Mouse (Mus musculus): ENCODE measurements around the gene Ipo8. TPM values are rescaled to one million over a fixed set of nuclear protein-coding genes. Genes with fewer than 3 reads are reported as not detected.

Ipo8 gene
- polyA plus RNA-seq, 1 experiment: 14.1 TPM

DNA sequence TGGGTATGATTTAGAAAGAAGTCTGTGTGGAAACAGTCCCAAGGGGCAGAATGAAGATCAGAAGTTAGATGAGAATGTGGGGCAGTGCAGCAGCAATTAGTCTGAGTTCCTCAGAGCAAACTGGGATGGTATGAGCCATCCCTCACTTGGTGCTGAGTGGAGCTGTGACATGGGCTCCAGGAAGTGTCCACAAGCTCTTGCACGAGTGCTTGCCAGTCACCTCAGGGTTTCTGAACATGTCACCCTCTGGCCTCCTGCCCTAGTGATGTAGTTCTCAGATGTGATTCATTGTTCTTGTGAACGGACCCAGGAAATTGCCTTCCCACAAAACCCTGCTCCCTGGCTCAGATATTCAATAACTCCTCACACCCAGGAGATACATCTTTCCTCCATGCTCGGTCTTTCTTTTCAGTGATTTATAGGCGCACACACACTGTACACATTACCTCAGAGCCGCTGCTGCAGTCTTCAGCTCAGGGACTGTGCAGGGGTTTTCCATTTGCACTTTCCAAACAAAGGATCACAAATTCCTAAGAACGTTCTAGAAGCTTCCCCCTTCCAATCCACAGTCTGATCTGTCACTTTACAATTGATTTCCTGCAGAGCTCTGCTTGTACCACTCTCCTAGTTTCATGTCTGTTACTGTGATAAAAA is 103.3 kb downstream of the Ipo8 start:
- H3K36me3 ChIP-seq (ENCODE audit: control insufficient read depth, insufficient read depth): no peaks in the 10 kb centered on the region
- no peak for TF ChIP-seq CTCF (IDR thresholded peaks at IDR 0.05; ENCODE audit: control insufficient read depth, insufficient read depth, insufficient read length)
- no peak for TF ChIP-seq FOSL1 (IDR thresholded peaks at IDR 0.05; ENCODE audit: insufficient read depth, low read length, poor library complexity, severe bottlenecking)
- peak; percentile 37 for TF ChIP-seq MYOD1 (IDR thresholded peaks at IDR 0.05; ENCODE audit: control insufficient read depth, insufficient read length, low read depth)
- no peak for TF ChIP-seq USF1 (IDR thresholded peaks at IDR 0.05; ENCODE audit: low read depth)
- TF ChIP-seq CEBPB (IDR thresholded peaks at IDR 0.05; ENCODE audit: low read depth): no peak
- TF ChIP-seq MYOG (IDR thresholded peaks at IDR 0.05; ENCODE audit: control insufficient read depth, extremely low read depth, insufficient read length): no peak

DNA sequence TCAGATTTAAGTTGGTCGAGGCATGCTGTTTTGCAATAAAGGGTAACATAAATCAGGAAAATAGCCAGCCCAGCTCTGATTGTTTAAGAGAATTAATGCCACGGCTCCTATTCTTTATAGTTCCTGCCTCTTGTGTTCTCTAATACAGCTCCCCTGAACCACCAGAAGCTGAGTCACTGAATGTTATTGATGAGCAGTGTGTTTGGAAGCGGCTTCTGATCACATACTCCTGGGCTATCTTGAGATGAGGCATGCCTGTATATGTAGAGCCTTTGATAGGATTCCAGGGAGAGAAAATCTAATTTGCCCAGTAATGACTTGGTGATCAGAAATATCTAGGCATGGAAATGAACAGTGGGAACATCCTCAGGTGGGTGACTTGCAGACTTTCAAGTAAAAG is 106.8 kb downstream of the Ipo8 start:
- Histone ChIP-seq H3K79me3 (ENCODE audit: low read depth) (no peaks in the 10 kb centered on the region), H3K27me3 (ENCODE audit: control insufficient read depth, insufficient read depth, insufficient read length) (no peaks in the 10 kb centered on the region), H3K4me3 (ENCODE audit: insufficient read depth, poor library complexity, severe bottlenecking) (no peak overlapping the region)

More for the DNA sequence above, 103.3 kb downstream of the Ipo8 start:
- Histone ChIP-seq H3K27me3 (ENCODE audit: control insufficient read depth, insufficient read depth, insufficient read length) (no peaks in the 10 kb centered on the region), H3K79me3 (ENCODE audit: low read depth) (no peaks in the 10 kb centered on the region), H3K79me2 (ENCODE audit: control insufficient read depth, insufficient read depth) (no peaks in the 10 kb centered on the region), H3ac (ENCODE audit: control insufficient read depth, insufficient read length, low read depth) (no peak overlapping the region), H3K4me3 (ENCODE audit: insufficient read depth, poor library complexity, severe bottlenecking) (no peak overlapping the region)

More for the DNA sequence above, 106.8 kb downstream of the Ipo8 start:
- no peak for TF ChIP-seq MYOD1 (IDR thresholded peaks at IDR 0.05; ENCODE audit: control insufficient read depth, insufficient read length, low read depth)
- TF ChIP-seq CEBPB (IDR thresholded peaks at IDR 0.05; ENCODE audit: low read depth): no peak
- TF ChIP-seq MYOG (IDR thresholded peaks at IDR 0.05; ENCODE audit: control insufficient read depth, extremely low read depth, insufficient read length): no peak
- TF ChIP-seq MAX (IDR thresholded peaks at IDR 0.05): no peak
- TF ChIP-seq CTCF (IDR thresholded peaks at IDR 0.05; ENCODE audit: control insufficient read depth, insufficient read depth, insufficient read length): no peak
- Histone ChIP-seq H3ac (ENCODE audit: control insufficient read depth, insufficient read length, low read depth) (no peak overlapping the region), H3K36me3 (ENCODE audit: control insufficient read depth, insufficient read depth) (no peaks in the 10 kb centered on the region), H3K79me2 (ENCODE audit: control insufficient read depth, insufficient read depth) (no peaks in the 10 kb centered on the region)

Other genes with a start within 250 kb of the Ipo8 start
- 1.8 TPM for gene Caprin2, start 64.8 kb upstream of the Ipo8 start, polyA plus RNA-seq (2012; fragmentation: generic; extraction: Trizol)
- gene Sinhcaf, start 115.0 kb upstream of the Ipo8 start, polyA plus RNA-seq (2012; fragmentation: generic; extraction: Trizol): 22.4 TPM